Mouse (Mus musculus): ENCODE measurements around the gene Rab5if.

Rab5if gene

GRCm38 (mm10) chr2:156919796-156920195 lies 56.9 kb downstream of the Rab5if start:
- CTCF ChIA-PET, result interaction anchor here (0.7 kb wide), 1 partner anchor 46 kb away, joined by 11 read pairs; no protein-coding TSS in a partner anchor

DNA sequence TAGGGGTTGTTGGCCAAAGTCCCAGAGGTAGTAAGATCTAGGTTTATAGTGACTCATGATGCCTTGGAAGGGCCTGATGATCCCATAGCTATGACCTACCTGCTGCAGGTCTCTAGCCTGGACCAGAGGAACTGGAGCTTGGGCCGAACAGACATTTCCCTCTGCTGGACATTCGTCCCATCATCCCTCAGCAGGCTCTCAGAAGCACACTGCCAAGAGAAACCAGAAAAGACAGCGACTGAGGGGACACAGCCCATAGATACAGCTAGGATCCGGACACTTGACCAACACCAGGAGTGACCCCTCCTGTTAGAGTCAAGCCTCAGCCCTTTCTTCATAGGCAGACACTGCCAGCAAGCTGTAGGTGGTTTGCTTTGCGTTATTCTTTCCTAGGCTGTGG lies 60.1 kb downstream of the Rab5if start:
- CTCF ChIA-PET, result no interaction called here

Data from spleen, embryonic (tissue).